Mouse (Mus musculus) heart, embryonic 14.5 days (tissue): ENCODE measurements at regions not wholly inside any gene's neighbourhood (a gene's known extent, or its start where the extent isn't known, plus 50 kb on each side); places are given as distances from the start of the nearest gene placed in this dataset.

Experiments
- ATAC-seq: fragments of 200-750 bp; cut with Nextera tagmentation; 2 replicates; pipeline ENCODE4 v1.8.0; 2017; ENCODE audit warnings: low read depth, moderate TSS enrichment; ENCODE audit not compliant: insufficient number of reproducible peaks, insufficient read depth, low FRiP score
- H3K27ac ChIP-seq, 2 experiments: fragments of 200-500 bp in 1 of 2; fragments of 300-500 bp in 1 of 2; sonication (generic) in 1 of 2; replicated peaks in 1 of 2; 2 replicates each; pipeline ENCODE4 v1.5.1; 2012 to 2014; ENCODE audit warnings: low read depth in 2 of 2, low read length in 2 of 2, control low read depth in 1 of 2, mild to moderate bottlenecking in 1 of 2, mixed read lengths in 1 of 2; ENCODE audit not compliant: control insufficient read depth in 1 of 2, insufficient read depth in 1 of 2
- H3K27me3 ChIP-seq: fragments of 300-500 bp; sonication (generic); 2 replicates; pipeline ENCODE4 v1.6.1; 2014; ENCODE audit warnings: mild to moderate bottlenecking, low read length, control low read depth; ENCODE audit not compliant: control insufficient read depth, insufficient read depth
- H3K36me3 ChIP-seq: fragments of 300-500 bp; sonication (generic); 2 replicates; pipeline ENCODE4 v1.6.1; 2014; ENCODE audit warnings: mild to moderate bottlenecking, control low read depth, low read length, mixed read lengths; ENCODE audit not compliant: control insufficient read depth, insufficient read depth
- H3K4me1 ChIP-seq, 2 experiments: fragments of 200-500 bp in 1 of 2; fragments of 300-500 bp in 1 of 2; sonication (generic) in 1 of 2; 2 replicates each; pipeline ENCODE4 v1.6.1; 2012 to 2014; ENCODE audit warnings: low read length in 2 of 2, control low read depth in 1 of 2, mixed read lengths in 1 of 2; ENCODE audit not compliant: control insufficient read depth in 2 of 2, insufficient read depth in 2 of 2
- H3K4me2 ChIP-seq: fragments of 300-500 bp; sonication (generic); 2 replicates; pipeline ENCODE4 v1.6.1; 2014; ENCODE audit warnings: mild to moderate bottlenecking, low read length
- H3K4me3 ChIP-seq, 2 experiments: fragments of 200-500 bp in 1 of 2; fragments of 300-500 bp in 1 of 2; sonication (generic) in 1 of 2; 2 replicates each; pipeline ENCODE4 v1.5.1; 2012 to 2014; ENCODE audit warnings: low read length in 2 of 2, mild to moderate bottlenecking in 2 of 2, control low read depth in 1 of 2, low read depth in 1 of 2, moderate library complexity in 1 of 2; ENCODE audit not compliant: control insufficient read depth in 1 of 2, insufficient read depth in 1 of 2
- H3K9ac ChIP-seq: fragments of 300-500 bp; sonication (generic); 2 replicates; pipeline ENCODE4 v1.6.1; 2014; ENCODE audit warnings: mild to moderate bottlenecking, low read length
- H3K9me3 ChIP-seq: fragments of 300-500 bp; sonication (generic); 2 replicates; pipeline ENCODE4 v1.6.1; 2016; ENCODE audit warnings: low read length, control low read depth; ENCODE audit not compliant: control insufficient read depth
- WGBS: fragments of 180-500 bp; shearing (Covaris S2); extraction: QIAGEN DNeasy Blood & Tissue Kit; methylation state at CpG from one replicate; pipeline ENCODE4 v1.1.7; 2014; 5-methylcytosine and 5-hydroxymethylcytosine counted together

DNA sequence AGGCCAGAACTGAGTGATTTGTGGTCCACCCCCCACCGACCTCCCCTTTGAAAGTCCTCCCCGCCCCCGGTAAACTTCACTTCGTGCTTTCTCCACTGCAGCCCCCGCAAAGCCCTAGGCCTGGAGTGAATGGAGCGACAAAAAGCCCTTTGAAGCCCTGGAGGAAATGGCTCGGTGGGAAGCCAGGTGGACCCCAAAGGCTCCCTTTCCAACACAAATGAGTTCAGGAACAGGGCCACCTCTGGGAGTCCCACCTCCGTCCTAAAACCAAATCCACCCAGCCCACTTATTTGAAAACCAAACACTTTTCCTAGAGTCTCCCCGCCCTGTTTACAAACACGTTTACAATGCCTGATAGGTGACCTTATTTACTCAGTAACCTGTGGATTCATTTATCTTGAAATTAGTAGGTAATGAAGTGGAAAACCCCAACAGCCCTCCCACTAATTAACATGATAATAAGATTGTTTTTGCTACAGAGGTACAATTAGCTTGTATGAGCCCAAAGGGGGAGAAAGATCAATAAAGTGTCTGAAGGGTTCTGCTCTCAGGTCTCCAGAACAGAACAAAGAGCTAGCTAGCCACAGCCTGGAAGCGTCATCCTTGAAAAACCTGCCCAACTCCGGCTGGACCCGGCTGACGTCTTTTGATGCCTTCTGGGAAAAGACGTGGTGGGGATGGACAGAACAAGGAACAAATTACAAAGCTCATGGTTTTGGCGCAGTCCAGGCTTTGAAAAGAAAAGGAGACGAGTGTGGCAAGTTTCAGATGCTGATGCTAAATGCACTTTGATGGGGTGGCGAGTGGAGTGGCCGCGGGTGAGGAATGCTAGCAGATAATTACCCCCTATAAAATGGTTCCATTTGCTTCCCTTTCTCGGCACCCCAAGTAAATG lies 422.6 kb upstream of the Nr2f2 start:
- Histone ChIP-seq H3K9ac (no peak overlapping the region), H3K9me3 (no peaks in the 10 kb centered on the region), H3K27me3 (no peaks in the 10 kb centered on the region), H3K27ac (no peak overlapping the region), H3K36me3 (no peaks in the 10 kb centered on the region), H3K4me2 (peak overlapping the region; percentile 16), H3K4me1 (peaks cover 0 to 3% of the 10 kb centered on the region in 2 experiments; a peak in 2 of 4 replicates), H3K4me3 (no peak overlapping the region)
- no peak for ATAC-seq
- WGBS, result 19% methylated on average over 21 of the region's 21 CpGs

DNA sequence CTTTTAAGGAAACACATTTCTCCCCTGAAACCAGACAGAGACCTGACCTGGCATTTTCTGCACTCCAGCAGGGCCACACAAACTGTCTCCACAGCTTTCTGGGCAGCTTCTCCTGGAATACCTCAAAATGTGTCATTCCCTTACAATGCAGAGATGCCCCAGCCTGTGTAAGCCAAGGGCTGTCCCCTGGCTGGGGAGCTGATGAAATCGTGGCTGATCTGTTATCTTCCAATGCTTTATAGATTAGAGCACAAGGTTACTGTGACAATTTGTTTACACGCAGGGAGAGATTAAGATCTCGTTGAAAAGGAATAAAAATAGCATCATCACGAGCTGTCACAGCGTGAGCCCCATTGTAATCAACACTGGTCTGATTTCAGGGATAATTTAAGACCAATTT lies 421.4 kb upstream of the Nr2f2 start:
- H3K9me3 ChIP-seq, result no peaks in the 10 kb centered on the region
- H3K4me1 ChIP-seq, result peaks cover 0 to 3% of the 10 kb centered on the region in 2 experiments; a peak in 2 of 4 replicates
- H3K4me2 ChIP-seq, result no peak overlapping the region
- H3K27me3 ChIP-seq, result no peaks in the 10 kb centered on the region
- H3K4me3 ChIP-seq, result no peak overlapping the region
- no peaks in the 10 kb centered on the region for H3K36me3 ChIP-seq
- ATAC-seq, result no peak
- 27% methylated on average over 5 of the region's 5 CpGs for WGBS
- H3K27ac ChIP-seq, result no peak overlapping the region
- H3K9ac ChIP-seq, result no peak overlapping the region

DNA sequence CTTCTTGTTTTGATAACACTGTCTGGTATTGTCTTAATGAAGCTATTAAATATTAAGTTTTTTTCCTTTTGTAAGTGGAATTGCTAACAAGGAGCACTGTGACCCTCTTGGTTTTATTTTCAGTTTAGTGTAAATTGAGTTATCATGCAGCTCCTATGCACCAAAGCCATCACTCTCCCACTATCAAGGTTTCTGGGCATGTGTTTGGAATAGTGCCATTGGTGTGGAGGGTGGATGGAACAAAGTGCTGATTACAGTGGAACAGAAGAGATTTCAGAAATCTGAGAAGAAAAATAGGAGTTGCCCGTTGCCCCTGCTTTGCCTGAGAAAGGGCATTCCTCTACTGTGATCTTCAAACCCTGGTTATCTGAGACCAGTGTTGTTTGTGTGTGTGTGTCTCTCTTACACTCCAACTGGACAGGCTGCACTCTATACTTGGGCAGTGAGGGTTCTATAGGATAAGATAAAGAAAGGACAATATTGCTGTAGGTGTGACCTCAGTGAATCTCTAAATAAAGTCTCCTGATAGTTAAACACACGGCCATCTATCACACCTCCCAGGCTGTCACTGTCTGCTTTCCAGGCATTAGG lies 414.3 kb upstream of the Nr2f2 start:
- peak; percentile 35; the same call in 1 of the 2 replicates for ATAC-seq
- H3K4me3 ChIP-seq, result no peak overlapping the region
- peaks cover 0 to 5% of the 10 kb centered on the region in 2 experiments; a peak in 2 of 4 replicates for H3K4me1 ChIP-seq
- no peak overlapping the region for H3K27ac ChIP-seq
- no peaks in the 10 kb centered on the region for H3K9me3 ChIP-seq
- no peak overlapping the region for H3K4me2 ChIP-seq
- no peaks in the 10 kb centered on the region for H3K27me3 ChIP-seq
- no peaks in the 10 kb centered on the region for H3K36me3 ChIP-seq
- no peak overlapping the region for H3K9ac ChIP-seq
- 9% methylated on average over 2 of the region's 2 CpGs for WGBS

DNA sequence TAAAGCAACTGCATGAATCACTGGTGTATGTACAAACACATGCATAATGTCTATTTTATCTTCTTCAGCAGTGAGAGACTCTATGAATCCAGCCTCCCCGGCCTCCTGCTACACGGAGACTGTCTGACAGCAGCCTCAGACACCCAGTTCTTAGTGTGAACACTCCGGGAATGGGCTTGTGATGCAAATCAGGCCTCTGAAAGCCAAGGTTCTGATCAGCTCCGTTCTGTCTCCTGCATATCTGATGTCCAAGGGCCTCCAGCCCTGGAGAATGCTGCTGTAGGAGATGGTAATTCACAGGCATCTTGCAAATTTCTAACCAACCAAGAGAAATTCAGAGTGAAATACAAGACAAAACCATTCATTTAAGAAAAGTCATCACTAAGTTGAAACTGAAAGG lies 411.2 kb upstream of the Nr2f2 start:
- 51% methylated on average over 4 of the region's 4 CpGs for WGBS
- H3K9ac ChIP-seq, result no peak overlapping the region
- no peak for ATAC-seq
- no peaks in the 10 kb centered on the region; the same call in 1 of the 2 replicates for H3K9me3 ChIP-seq
- H3K4me3 ChIP-seq, result no peak overlapping the region
- no peaks in the 10 kb centered on the region for H3K36me3 ChIP-seq
- H3K4me2 ChIP-seq, result no peak overlapping the region
- H3K4me1 ChIP-seq, result peaks cover 0 to 5% of the 10 kb centered on the region in 2 experiments; a peak in 2 of 4 replicates
- no peaks in the 10 kb centered on the region for H3K27me3 ChIP-seq
- no peak overlapping the region for H3K27ac ChIP-seq

DNA sequence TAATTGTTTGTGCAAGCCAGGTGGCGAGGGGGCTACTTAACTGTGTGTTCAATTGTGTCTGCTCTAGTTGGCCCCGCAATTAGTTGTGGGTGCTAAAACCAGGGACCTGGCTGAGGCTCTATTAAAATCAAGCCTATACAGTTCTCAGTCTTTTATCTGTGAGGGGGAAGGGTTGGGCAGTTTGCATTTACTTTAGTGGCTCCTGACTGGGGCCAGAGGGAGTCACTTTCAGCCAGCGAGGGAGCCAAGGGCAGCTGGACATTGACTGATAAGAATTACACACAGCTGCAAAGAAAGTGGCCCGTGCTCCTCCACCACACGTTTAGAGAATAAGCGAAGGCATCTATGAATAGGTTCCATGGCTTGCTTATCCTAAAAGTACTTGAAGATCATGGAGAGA lies 403.1 kb upstream of the Nr2f2 start:
- Histone ChIP-seq H3K4me2 (no peak overlapping the region), H3K9ac (no peak overlapping the region), H3K4me3 (no peak overlapping the region), H3K36me3 (no peaks in the 10 kb centered on the region), H3K27ac (no peak overlapping the region), H3K9me3 (no peaks in the 10 kb centered on the region; the same call in 1 of the 2 replicates), H3K27me3 (no peaks in the 10 kb centered on the region), H3K4me1 (peaks cover 0 to 2% of the 10 kb centered on the region in 2 experiments; a peak in 1 of 4 replicates)
- ATAC-seq, result no peak
- WGBS, result 37% methylated on average over 6 of the region's 6 CpGs

DNA sequence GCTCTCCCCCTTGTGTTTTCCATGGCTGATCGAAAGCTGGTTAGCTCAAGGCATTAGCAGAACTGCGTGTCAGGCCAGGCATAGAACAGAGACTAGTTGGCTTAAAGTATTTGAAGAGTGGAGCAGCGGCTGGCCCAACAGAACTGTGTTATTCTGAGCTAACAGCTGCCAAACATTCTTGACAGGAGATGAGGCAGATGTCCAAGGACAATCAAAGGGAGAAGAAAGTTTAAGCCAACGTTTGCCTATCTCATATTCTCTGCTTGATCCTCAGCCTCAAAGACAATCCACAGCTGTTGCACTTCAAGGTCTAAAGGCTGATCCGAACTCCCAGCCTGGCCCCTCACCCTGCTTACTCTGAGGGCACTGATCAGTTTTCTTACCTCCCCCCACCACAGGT lies 401.2 kb upstream of the Nr2f2 start:
- Histone ChIP-seq H3K9ac (no peak overlapping the region), H3K27me3 (no peaks in the 10 kb centered on the region), H3K9me3 (no peaks in the 10 kb centered on the region; the same call in 1 of the 2 replicates), H3K4me2 (no peak overlapping the region), H3K4me3 (no peak overlapping the region), H3K4me1 (peaks cover 0 to 2% of the 10 kb centered on the region in 2 experiments; a peak in 1 of 4 replicates), H3K36me3 (no peaks in the 10 kb centered on the region), H3K27ac (no peak overlapping the region)
- 47% methylated on average over 5 of the region's 5 CpGs for WGBS
- no peak for ATAC-seq

DNA sequence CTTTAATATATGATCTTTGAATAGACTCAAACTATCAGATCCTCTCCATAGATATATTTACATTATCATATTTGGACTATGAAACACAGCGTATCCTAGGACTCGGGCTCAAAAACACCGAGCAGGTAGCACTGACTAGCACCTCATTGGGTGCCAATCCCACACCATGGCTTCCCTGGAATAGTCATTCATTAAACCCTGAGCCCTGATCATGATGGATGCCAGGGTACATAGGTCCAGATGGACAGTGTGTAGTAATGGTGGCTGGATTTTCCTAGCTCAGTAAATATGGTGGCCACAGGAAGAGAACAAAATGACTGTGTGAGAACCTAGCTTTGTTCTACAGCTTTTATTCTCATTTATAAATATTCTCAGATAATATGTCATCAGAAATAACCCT lies 390.1 kb upstream of the Nr2f2 start:
- Histone ChIP-seq H3K9me3 (no peaks in the 10 kb centered on the region), H3K4me2 (no peak overlapping the region), H3K9ac (no peak overlapping the region), H3K4me3 (no peak overlapping the region), H3K27ac (no peak overlapping the region), H3K27me3 (no peaks in the 10 kb centered on the region), H3K4me1 (no peaks in the 10 kb centered on the region), H3K36me3 (no peaks in the 10 kb centered on the region)
- 93% methylated on average over 3 of the region's 3 CpGs for WGBS
- no peak for ATAC-seq
